Mouse (Mus musculus): ENCODE data around the gene Fgfr2.

Gene Fgfr2

DNA sequence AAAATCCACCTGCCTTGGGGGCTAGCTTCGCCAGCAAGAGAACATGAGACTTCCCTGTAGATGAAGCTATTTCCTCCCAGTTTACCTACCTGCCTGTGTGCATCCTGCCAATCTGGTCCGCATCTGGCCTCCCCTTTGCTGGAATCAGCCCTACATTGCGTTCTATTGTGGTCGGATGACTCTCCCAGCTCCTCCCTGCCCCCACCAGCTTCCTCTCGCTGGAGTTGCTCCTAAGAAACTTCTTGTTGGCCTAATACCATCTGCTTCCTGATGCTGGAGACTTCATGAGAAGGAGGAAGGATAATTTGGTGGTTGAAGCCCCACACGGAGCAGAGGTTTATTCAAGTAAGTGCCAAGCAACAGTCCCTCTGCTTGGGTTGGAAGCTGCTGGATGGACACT, 2807.9 kb downstream of the Fgfr2 start:
- no peak for DNase-seq (ENCODE audit: low read depth, low spot score)
- Histone ChIP-seq H3K27me3 (ENCODE audit: control insufficient read depth, insufficient read depth, low read length, poor library complexity, severe bottlenecking) (no peaks in the 10 kb centered on the region), H3K36me3 (ENCODE audit: control insufficient read depth, insufficient read depth, low read length, poor library complexity, severe bottlenecking) (no peaks in the 10 kb centered on the region)

DNA sequence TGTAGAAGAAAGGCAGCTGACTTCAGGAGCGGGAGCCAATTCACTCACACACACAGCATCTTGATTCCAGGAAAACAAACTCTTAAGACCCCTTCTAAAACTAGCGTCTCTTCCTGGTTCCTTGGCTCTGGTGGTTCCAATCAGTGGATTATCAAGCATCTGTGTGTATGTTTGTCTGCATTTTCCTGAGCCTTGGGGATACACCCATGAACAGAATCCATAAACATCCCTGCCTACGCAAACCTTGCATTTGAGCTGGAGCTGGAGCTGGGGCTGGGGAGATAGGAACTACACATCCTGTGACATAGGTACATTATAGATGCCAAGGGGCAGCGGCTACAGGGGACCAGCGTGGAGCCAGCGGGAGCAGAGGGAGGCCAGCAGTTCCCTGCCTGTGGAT, 2808.5 kb downstream of the Fgfr2 start:
- no peak for DNase-seq (ENCODE audit: low read depth, low spot score)
- no peaks in the 10 kb centered on the region for H3K27me3 ChIP-seq (ENCODE audit: control insufficient read depth, insufficient read depth, low read length, poor library complexity, severe bottlenecking)
- no peaks in the 10 kb centered on the region for H3K36me3 ChIP-seq (ENCODE audit: control insufficient read depth, insufficient read depth, low read length, poor library complexity, severe bottlenecking)

DNA sequence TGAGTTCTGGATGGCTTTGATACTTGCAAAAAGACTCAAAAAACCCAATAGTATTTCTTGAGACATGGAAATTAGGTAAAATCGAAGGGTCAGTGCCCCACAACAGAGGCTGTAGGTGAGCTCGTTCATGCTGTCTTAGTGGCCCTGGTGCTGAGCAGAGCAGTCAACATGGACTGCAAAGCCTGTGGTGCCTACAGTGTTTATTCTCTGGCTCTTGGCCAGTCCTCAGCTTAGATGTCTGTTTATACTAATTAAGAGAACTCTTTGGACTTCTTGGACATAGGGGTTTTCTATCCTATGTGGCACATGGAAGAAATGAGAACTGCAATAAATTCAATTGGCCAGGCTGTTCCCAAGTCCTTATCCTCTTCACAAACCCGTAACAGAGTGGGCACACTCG, 2811.8 kb downstream of the Fgfr2 start:
- Histone ChIP-seq H3K27me3 (ENCODE audit: control insufficient read depth, insufficient read depth, low read length, poor library complexity, severe bottlenecking) (no peaks in the 10 kb centered on the region), H3K36me3 (ENCODE audit: control insufficient read depth, insufficient read depth, low read length, poor library complexity, severe bottlenecking) (no peaks in the 10 kb centered on the region)
- no peak for DNase-seq (ENCODE audit: low read depth, low spot score)

DNA sequence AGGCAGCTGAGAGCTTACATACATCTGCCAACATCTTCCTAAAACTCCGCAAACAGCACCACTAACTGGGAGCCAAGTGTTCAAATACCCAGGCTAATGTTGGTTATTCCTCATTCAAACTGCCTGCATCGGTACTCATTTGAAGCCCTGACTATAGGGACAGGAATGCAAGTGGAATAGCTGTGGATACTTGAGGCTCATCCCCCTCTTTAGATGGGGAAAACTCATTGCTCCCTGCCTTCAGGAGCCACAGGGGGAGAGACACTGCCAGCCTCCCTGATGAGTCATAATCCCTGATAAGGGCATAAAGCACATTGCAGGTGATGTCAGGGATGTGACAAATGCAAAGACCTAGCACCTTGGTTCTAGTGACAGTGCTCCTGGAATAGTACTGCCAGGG, 2814.0 kb downstream of the Fgfr2 start:
- Histone ChIP-seq H3K27me3 (ENCODE audit: control insufficient read depth, insufficient read depth, low read length, poor library complexity, severe bottlenecking) (no peaks in the 10 kb centered on the region), H3K36me3 (ENCODE audit: control insufficient read depth, insufficient read depth, low read length, poor library complexity, severe bottlenecking) (no peaks in the 10 kb centered on the region)
- no peak for DNase-seq (ENCODE audit: low read depth, low spot score)

DNA sequence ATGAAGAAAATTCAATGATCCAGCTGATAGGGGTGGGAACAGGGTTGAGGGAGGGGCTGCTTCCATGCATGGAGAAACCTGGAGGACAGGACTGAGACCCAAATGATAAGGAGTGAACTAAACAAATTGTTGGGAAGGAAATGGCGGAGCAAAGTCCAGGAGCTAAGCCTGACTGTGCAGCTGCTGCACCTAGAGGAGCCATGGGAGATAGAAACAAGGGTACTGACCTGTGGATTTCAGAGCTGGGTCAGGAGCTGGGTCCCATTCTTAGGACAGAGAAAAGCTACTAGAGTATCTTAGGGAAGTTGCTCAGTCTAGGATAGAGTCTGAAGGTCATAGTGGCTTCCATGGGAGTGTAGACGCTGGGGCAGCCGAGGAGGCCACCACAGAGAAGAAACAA, 2816.1 kb downstream of the Fgfr2 start:
- DNase-seq (ENCODE audit: low read depth, low spot score), result no peak
- H3K27me3 ChIP-seq (ENCODE audit: control insufficient read depth, insufficient read depth, low read length, poor library complexity, severe bottlenecking), result no peaks in the 10 kb centered on the region
- no peaks in the 10 kb centered on the region for H3K36me3 ChIP-seq (ENCODE audit: control insufficient read depth, insufficient read depth, low read length, poor library complexity, severe bottlenecking)

DNA sequence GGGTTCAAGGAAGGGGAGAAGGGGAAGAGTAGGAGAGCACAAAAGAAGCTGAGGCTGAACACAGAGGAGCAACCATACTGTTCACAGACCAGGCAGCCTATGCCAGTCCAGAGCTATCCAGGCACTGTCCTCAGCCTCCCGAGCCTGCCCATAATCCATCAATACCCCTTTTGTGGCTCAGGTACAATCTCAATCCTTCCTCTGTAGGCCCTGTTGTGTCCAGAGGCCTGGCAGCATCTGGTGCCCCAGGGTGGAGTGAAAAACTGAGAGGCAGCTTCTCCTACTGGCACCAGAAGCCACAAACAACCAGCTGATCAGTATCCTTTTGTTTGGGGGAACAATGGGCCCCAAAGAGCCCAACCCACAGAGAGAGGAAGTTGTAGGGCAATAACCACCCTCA, 2818.5 kb downstream of the Fgfr2 start:
- DNase-seq (ENCODE audit: low read depth, low spot score), result no peak
- Histone ChIP-seq H3K27me3 (ENCODE audit: control insufficient read depth, insufficient read depth, low read length, poor library complexity, severe bottlenecking) (no peaks in the 10 kb centered on the region), H3K36me3 (ENCODE audit: control insufficient read depth, insufficient read depth, low read length, poor library complexity, severe bottlenecking) (no peaks in the 10 kb centered on the region)

DNA sequence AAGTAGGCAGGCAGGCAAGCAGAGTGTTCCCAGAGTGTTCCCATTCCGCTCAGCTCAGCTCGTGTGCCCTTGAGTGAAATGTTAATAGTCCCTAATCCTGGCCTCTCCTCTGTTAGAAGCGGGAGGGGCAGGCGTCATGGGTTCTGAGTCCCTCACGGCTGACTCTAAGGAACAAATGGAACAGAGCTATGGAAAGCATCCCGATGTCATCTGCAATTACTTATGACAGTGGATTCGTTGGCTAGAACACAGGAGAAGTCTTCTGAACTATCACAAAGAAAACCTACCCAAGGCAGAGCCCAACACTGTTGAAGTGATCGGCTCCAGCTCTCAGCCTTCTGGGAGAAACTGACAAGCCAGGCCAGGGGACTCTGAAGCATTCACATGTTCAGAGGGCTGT, 2819.7 kb downstream of the Fgfr2 start:
- Histone ChIP-seq H3K27me3 (ENCODE audit: control insufficient read depth, insufficient read depth, low read length, poor library complexity, severe bottlenecking) (no peaks in the 10 kb centered on the region), H3K36me3 (ENCODE audit: control insufficient read depth, insufficient read depth, low read length, poor library complexity, severe bottlenecking) (no peaks in the 10 kb centered on the region)
- DNase-seq (ENCODE audit: low read depth, low spot score), result no peak

DNA sequence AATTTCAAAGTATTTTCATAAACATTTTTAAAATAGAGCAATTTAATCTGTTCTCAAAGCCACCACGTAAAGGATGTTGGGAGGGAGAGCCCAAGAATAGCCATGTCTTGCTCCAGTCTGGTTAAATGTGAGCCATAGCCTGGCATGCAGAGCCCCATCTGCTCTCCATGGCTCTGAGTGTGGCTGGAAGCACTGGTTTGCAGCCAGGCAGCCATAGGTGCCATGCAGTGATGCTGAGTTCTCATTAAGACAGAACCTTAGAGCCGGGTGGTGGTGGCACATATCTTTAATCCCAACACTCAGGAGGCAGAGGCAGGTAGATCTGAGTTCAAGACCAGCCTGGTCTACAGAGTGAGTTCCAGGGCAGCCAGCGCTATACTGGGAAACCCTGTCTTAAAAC, 2822.5 kb downstream of the Fgfr2 start:
- no peak for DNase-seq (ENCODE audit: low read depth, low spot score)
- Histone ChIP-seq H3K27me3 (ENCODE audit: control insufficient read depth, insufficient read depth, low read length, poor library complexity, severe bottlenecking) (no peaks in the 10 kb centered on the region), H3K36me3 (ENCODE audit: control insufficient read depth, insufficient read depth, low read length, poor library complexity, severe bottlenecking) (no peaks in the 10 kb centered on the region)

DNA sequence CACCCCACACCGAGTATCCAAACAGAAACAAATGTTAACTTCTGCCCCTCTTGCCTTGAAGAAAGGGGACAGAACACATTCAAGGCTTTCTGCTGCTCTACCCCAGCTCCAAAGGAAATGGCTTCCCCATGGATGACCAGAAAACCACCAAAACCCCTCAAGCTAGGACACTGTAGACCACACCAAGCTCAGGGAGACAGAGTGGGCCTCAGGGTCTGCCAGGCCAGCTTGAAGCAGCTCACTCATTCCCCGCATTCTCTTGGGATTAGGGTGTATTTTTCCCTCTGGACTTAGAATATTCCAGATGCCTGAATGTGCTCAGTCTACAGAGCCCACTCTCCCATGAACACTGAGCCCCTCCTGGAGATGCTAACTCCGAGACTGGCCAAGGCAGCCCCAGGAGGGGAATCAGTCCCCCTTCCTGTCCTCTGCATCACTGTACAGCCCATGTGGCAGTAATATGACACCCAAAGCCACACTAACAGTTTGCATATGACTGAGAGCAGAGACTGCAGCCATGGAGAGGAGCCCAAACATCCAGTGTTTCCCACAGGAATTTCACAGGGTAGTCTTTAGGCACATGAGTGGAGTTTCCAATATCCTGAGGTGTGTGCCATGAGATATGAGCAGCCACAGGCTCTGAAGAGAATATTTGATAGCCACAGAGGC, 2824.1 kb downstream of the Fgfr2 start:
- no peak for DNase-seq (ENCODE audit: low read depth, low spot score)

DNA sequence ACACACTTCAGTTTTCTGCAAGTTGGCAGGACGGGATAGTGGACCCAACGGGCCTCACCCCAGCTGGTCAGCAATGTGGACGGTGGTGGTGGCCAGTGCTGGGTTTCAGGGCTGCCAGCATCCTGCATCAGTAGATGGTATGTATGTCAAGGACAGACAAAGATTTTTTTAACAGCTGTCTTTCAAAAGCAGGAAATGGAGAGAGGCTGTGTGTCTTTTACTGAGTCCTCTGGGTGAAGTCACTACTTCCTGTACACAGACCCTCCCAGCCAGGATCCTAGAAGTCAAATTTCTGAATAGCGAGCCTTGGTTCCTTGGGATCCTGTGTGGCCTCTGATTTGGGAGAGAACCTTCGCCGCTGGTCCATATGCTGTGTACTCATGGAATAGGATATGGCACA, 2832.0 kb downstream of the Fgfr2 start:
- DNase-seq (ENCODE audit: low read depth, low spot score), result no peak
- H3K36me3 ChIP-seq (ENCODE audit: control insufficient read depth, insufficient read depth, low read length, poor library complexity, severe bottlenecking), result no peaks in the 10 kb centered on the region
- no peaks in the 10 kb centered on the region for H3K27me3 ChIP-seq (ENCODE audit: control insufficient read depth, insufficient read depth, low read length, poor library complexity, severe bottlenecking)

More for the DNA sequence above, 2824.1 kb downstream of the Fgfr2 start:
- H3K36me3 ChIP-seq (ENCODE audit: control insufficient read depth, insufficient read depth, low read length, poor library complexity, severe bottlenecking), result no peaks in the 10 kb centered on the region
- H3K27me3 ChIP-seq (ENCODE audit: control insufficient read depth, insufficient read depth, low read length, poor library complexity, severe bottlenecking), result no peaks in the 10 kb centered on the region

DNA sequence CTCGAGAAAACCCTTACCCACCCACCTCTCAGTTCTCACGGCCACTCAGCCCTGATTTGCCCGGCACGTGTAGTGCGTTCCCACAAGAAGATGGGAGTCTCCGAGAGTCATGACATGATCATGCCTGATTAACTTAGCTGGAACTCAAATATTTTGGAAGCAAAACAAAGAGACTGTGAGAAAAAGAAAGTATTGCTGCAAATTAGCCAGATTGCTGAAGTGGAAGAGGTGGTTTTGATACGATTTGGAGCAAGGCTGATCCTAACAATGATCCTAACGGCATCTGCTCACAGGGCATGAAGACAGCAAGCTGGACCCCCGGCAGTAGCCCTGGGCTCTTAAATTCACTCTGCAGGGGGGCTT, 2833.7 kb downstream of the Fgfr2 start:
- no peaks in the 10 kb centered on the region for H3K36me3 ChIP-seq (ENCODE audit: control insufficient read depth, insufficient read depth, low read length, poor library complexity, severe bottlenecking)
- no peaks in the 10 kb centered on the region for H3K27me3 ChIP-seq (ENCODE audit: control insufficient read depth, insufficient read depth, low read length, poor library complexity, severe bottlenecking)
- DNase-seq (ENCODE audit: low read depth, low spot score), result no peak

DNA sequence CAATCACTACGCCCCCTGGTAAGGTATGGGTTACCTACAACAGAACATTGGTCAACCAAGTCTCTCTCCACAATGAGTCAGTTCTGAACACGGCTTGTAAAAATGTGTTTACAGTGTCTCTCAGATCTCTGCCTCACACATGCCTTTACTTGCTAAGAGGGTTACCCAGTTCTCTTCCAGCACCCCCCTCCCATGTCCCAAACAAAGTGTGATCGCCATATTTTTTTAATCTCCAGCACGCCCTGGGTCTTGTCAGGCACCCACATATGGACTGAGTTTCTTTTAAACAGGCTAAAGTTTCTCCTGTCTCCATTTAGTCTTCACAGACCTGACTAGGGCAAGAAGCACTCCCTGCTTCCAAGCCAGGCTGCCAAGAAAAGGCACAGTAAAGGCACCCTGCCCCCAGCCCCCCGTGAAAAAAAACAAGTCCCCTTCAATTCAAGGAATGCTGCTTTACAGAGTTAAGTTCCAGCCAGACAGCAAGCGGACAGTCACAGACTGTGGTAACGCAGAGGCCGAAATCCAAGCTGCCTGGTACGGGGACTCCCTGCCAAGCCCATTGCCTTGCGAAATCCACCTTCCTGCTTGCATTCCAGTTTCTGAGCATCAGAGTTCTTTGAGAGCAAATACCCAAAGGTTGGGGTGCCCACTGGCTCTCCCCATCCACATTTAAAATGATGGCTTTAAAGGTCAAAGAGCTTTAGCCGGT, 2834.3 kb downstream of the Fgfr2 start:
- H3K36me3 ChIP-seq (ENCODE audit: control insufficient read depth, insufficient read depth, low read length, poor library complexity, severe bottlenecking), result no peaks in the 10 kb centered on the region
- no peak for DNase-seq (ENCODE audit: low read depth, low spot score)

DNA sequence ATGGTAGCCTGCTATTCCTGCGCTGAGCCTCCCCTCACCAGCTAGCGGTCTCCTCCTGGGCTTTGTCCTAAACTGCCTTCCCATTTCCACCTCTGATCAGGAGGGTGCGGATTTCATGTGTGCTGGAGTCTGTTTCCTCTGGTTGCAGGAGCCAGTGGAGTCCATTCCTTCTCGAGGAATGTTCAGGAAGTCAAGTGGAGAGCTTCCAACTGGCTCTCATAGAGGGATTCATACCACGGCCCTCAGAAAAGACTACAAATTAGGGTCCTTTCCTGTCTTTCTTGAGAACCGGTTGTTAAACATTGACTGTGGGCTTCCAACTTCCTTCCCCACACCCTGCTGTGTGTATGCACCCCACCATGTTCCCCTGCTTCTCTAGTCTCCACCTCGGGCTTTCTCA, 2834.9 kb downstream of the Fgfr2 start:
- Histone ChIP-seq H3K27me3 (ENCODE audit: control insufficient read depth, insufficient read depth, low read length, poor library complexity, severe bottlenecking) (no peaks in the 10 kb centered on the region), H3K36me3 (ENCODE audit: control insufficient read depth, insufficient read depth, low read length, poor library complexity, severe bottlenecking) (no peaks in the 10 kb centered on the region)
- DNase-seq (ENCODE audit: low read depth, low spot score), result no peak

More for the DNA sequence above, 2834.3 kb downstream of the Fgfr2 start:
- no peaks in the 10 kb centered on the region for H3K27me3 ChIP-seq (ENCODE audit: control insufficient read depth, insufficient read depth, low read length, poor library complexity, severe bottlenecking)

DNA sequence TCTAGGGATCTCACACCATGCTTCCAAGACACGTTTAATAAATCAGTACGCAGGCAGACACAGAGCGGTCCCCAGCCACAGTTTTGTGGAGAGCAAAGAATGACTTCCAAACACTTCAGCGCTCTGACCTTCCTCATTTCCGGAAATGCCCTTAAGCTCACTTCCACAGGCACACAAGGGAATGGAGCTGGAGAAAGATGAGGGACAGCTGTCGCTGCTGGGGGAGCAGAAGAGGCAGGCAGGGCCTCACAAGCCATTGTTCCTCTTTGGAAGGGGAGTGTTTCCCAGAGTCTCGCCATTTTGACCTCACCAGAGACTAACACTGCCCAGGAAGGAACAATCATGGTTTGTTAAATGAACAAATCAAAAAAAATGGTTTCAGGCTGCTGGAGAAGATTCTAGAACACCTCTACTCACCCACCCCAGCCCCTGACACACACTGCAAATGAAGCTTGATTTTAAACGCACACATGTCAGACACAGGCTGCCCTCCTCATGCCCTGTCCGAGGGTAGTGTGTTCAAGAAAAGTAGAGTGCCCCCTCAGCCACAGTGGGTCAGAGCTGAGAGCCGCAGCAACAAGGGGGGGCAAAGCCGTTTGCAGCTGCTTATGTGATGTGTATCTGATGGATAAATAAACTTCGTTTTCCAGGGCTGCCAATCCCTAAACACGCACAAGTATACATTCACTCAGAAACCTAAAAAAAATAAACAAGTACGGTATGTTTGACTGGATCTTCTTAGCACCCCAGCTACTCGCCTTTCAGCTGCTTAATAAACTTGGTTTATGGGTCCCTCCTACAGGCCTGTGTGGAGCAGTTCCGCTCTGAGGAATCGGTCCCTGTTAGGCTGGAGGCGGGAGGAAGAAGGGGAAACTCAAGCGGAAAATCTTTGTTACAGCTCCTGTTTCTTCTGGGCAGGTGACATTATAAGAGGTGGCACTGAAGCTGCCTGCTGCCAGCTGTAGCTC, 2844.1 kb downstream of the Fgfr2 start:
- no peaks in the 10 kb centered on the region for H3K36me3 ChIP-seq (ENCODE audit: control insufficient read depth, insufficient read depth, low read length, poor library complexity, severe bottlenecking)
- H3K27me3 ChIP-seq (ENCODE audit: control insufficient read depth, insufficient read depth, low read length, poor library complexity, severe bottlenecking), result no peaks in the 10 kb centered on the region
- DNase-seq (ENCODE audit: low read depth, low spot score), result no peak
